ENCODE assay signal across 10 mouse cellular contexts in genomic region chr17:30194629-30195445, GRCm38 (mm10).
DNase-seq lines count a peak whose midpoint lies in the region; ATAC-seq lines count a peak whose summit lies in the region.
"Had no signal": no experiment of that assay in that cellular context is flagged by ENCODE, and none has a peak within 500 bp of the region (broad histone marks: within the 10 kb centered on the region; RNA-seq: fewer than 3 reads in every experiment).

No protein-coding gene starts in this region.

- H3K27me3 ChIP-seq in liver, embryonic 11.5 days (replicated peaks; ENCODE audit: control insufficient read depth, insufficient read depth, low read length) = no peaks in the 10 kb centered on the region
- no peaks in the 10 kb centered on the region for H3K27me3 ChIP-seq in hindbrain, embryonic 13.5 days
- no peaks in the 10 kb centered on the region for H3K27me3 ChIP-seq in neural tube, embryonic 12.5 days (replicated peaks)
- H3K27me3 ChIP-seq: lung, embryonic 15.5 days; stomach, embryonic 15.5 days had no signal

- H3K4me2 ChIP-seq in liver, embryonic 11.5 days = no peak overlapping the region
- no peak overlapping the region for H3K4me2 ChIP-seq in hindbrain, embryonic 13.5 days
- H3K4me2 ChIP-seq in neural tube, embryonic 12.5 days (replicated peaks) = no peak overlapping the region
- H3K4me2 ChIP-seq: lung, embryonic 15.5 days; stomach, embryonic 15.5 days had no signal

- no peak overlapping the region for H3K9ac ChIP-seq in liver, embryonic 11.5 days (ENCODE audit: low read depth, low read length)
- no peak overlapping the region for H3K9ac ChIP-seq in hindbrain, embryonic 13.5 days
- peak overlapping the region; percentile 36; the same call in 1 of the 2 replicates for H3K9ac ChIP-seq in neural tube, embryonic 12.5 days
- H3K9ac ChIP-seq: lung, embryonic 15.5 days; stomach, embryonic 15.5 days had no signal

- no peaks in the 10 kb centered on the region for H3K36me3 ChIP-seq in liver, embryonic 11.5 days (ENCODE audit: control insufficient read depth, insufficient read depth, low read length)
- peaks cover 4% of the 10 kb centered on the region; the same call in 1 of the 2 replicates for H3K36me3 ChIP-seq in hindbrain, embryonic 13.5 days
- H3K36me3 ChIP-seq in neural tube, embryonic 12.5 days = peaks cover 10% of the 10 kb centered on the region
- H3K36me3 ChIP-seq: lung, embryonic 15.5 days; stomach, embryonic 15.5 days had no signal

- ATAC-seq in liver, embryonic 11.5 days (replicated peaks; ENCODE audit: low FRiP score) = no peak
- peak; percentile 26; the same call in 1 of the 2 replicates for ATAC-seq in hindbrain, embryonic 13.5 days (ENCODE audit: low FRiP score)
- ATAC-seq in neural tube, embryonic 12.5 days (ENCODE audit: low FRiP score, low read depth) = no peak
- no peak for ATAC-seq in activated CD4-positive, CD25-positive, alpha-beta regulatory T cell, adult 4 months

- no peaks in the 10 kb centered on the region for H3K9me3 ChIP-seq in liver, embryonic 11.5 days (ENCODE audit: control insufficient read depth, low read length)
- H3K9me3 ChIP-seq in hindbrain, embryonic 13.5 days = no peaks in the 10 kb centered on the region
- no peaks in the 10 kb centered on the region for H3K9me3 ChIP-seq in neural tube, embryonic 12.5 days
- H3K9me3 ChIP-seq: lung, embryonic 15.5 days; stomach, embryonic 15.5 days had no signal

- 66% methylated on average over 11 of the region's 11 CpGs for WGBS in liver, embryonic 11.5 days
- 48% methylated on average over 11 of the region's 11 CpGs for WGBS in hindbrain, embryonic 13.5 days
- 58% methylated on average over 11 of the region's 11 CpGs for WGBS in neural tube, embryonic 12.5 days

- no peak overlapping the region for H3K4me3 ChIP-seq in liver, embryonic 11.5 days (ENCODE audit: low read depth, low read length)
- H3K4me3 ChIP-seq in hindbrain, embryonic 13.5 days = no peak overlapping the region
- no peak overlapping the region for H3K4me3 ChIP-seq in neural tube, embryonic 12.5 days
- H3K4me3 ChIP-seq: lung, embryonic 15.5 days; stomach, embryonic 15.5 days had no signal

- H3K4me1 ChIP-seq in liver, embryonic 11.5 days (replicated peaks; ENCODE audit: control insufficient read depth, insufficient read depth, low read length) = peaks cover 23% of the 10 kb centered on the region
- H3K4me1 ChIP-seq in hindbrain, embryonic 13.5 days (replicated peaks) = peaks cover 95% of the 10 kb centered on the region
- peaks cover 61% of the 10 kb centered on the region for H3K4me1 ChIP-seq in neural tube, embryonic 12.5 days

- H3K27ac ChIP-seq in liver, embryonic 11.5 days (ENCODE audit: low read depth, low read length) = no peak overlapping the region
- peak overlapping the region; percentile 88 for H3K27ac ChIP-seq in hindbrain, embryonic 13.5 days
- peak overlapping the region; percentile 34; the same call in 1 of the 2 replicates for H3K27ac ChIP-seq in neural tube, embryonic 12.5 days
- H3K27ac ChIP-seq: lung, embryonic 15.5 days had no signal

- peak; percentile 38 to 51 for DNase-seq in cerebellum, postnatal 25 days
- no peak for DNase-seq in cerebellum, adult 11 months
- DNase-seq in liver = peak; percentile 2
- no peak for DNase-seq in liver, embryonic 11.5 days (ENCODE audit: low spot score)
- peak; percentile 45 for DNase-seq in adrenal gland, adult 2 months

Comparison
In these comparisons a context has a peak if more than half of its experiments do, and no peak if none do; other contexts are left out.
1. DNase-seq: peak in cerebellum, postnatal 25 days (2 of 2), liver (single experiment) and adrenal gland, adult 2 months (single experiment); none in cerebellum, adult 11 months (single experiment) and liver, embryonic 11.5 days (single experiment).